Mouse (Mus musculus) cerebellum, postnatal 14 days (tissue): ENCODE results near the gene Rgs6.

ENCODE experiments used
- DNase-seq, 2 experiments: peaks; one replicate each; pipeline ENCODE4 v3.0.0; 2021; ENCODE audit warnings: mixed read lengths in 2 of 2

The Rgs6 gene

GRCm38 (mm10) chr12:83099920-83100319 is 511.8 kb downstream of the Rgs6 start:
- peak in 1 of 2 experiments; percentile 41 for DNase-seq

DNA sequence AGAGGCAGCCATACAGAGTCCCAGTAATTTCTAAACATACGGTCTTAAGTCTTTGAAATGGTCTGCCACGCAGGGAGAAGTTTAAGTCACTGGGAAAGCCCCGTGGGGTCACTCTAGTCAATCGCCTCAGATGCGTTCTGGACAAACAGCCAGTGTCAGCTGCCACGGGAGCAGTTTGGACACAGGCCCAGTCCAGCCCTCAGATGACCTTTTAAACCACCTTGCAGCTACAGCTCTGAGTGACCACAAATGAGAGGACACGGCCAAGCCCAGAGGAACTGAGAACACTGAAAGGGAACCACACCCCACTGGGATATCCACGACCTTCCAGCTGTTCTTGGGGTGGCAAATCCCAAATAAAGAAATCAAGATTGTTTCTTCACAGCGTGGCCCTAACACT is 512.3 kb downstream of the Rgs6 start:
- DNase-seq, result no peak

DNA sequence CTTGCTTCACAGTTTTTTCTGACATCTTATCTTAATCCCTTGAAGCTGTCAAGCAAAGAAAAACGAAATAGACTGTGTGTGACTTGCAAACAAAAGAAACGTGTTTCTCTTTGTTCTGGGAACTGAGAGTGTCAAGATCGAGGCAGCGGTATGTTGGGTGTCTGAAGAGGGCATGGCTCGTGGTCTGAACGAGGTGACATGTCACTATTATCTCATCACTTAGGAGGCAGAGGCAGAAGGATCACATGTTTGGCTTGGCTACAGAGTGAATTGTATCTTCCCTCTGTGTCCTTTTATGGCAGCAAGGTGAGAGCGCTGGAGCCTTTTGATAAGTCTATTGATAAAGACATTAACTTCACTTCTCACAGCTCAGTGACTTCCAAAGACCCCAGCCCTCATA is 512.8 kb downstream of the Rgs6 start:
- no peak for DNase-seq

DNA sequence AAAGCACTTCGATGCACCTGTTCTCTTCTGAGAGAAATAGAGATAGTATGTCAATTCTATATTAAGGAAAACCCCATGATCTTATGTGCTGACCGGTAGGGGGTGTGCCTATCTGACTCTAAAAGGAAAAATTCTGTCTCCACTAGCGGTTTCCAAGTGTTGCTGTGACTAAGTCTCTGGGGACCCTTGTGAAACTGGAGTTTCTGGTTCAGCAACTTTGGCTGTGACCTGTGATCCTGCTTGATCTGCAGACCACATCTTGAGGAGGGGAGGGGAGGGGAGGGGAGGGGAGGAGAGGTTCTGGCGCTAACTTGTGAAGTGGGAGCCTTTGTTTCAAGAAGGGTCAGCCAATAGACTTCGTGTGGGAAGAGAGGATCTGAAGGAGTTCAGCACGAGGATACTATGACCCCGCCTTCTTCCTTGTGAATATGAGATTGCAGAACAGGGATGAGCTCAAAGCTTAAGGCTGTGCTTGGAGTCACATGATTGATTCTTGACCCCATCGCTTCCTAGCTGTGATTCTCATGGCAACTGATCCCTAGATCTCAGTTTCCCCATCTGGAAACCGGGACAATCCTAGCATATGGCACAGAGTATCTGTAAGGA is 517.5 kb downstream of the Rgs6 start:
- no peak for DNase-seq

DNA sequence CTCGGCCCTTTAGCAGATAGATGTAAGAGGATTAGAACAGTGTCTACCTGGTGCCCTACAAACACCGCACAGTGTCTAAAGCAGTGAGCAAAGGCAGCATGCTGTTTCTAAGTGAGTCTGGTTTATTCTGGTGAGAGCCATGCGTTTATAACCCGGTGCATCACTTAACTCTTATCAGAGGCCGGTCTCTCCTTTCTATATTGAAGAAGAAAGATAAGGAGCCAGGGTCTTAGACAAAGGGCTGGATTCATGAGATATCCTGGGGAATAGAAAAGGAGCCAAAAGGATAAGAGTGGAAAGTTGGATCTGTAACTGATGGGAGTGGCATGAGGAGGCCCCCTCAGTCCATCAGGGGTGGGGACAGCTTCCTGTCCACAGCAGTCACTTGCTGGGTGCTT is 518.0 kb downstream of the Rgs6 start:
- DNase-seq, result no peak

GRCm38 (mm10) chr12:83109486-83109885 is 521.4 kb downstream of the Rgs6 start:
- DNase-seq, result no peak

GRCm38 (mm10) chr12:83109891-83110630 is 522.0 kb downstream of the Rgs6 start:
- peak; percentile 77 to 84 for DNase-seq

DNA sequence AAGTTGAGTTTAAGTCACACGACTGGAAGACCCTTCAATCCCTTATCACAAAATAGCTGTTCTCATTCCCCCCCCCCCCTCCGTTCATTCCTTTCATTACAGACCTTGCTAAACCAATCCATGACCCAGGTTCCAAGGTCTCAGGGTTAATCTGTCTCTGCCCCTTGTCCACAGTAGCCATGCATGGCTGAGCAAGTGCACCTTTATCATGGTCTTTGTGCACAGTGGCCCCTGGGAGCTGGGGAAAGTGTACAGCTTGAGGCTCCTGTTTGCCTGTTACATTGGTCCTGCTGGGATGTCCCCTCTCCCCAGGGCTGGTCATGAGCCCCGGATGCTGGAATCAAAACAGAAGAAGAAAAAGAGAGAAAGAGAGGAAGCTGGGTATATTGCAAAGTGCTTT is 522.6 kb downstream of the Rgs6 start:
- DNase-seq, result no peak

- DNase-seq, result peak; percentile 65 to 72
Observed at GRCm38 (mm10) chr12:83112283-83112682, 524.2 kb downstream of the Rgs6 start.

DNA sequence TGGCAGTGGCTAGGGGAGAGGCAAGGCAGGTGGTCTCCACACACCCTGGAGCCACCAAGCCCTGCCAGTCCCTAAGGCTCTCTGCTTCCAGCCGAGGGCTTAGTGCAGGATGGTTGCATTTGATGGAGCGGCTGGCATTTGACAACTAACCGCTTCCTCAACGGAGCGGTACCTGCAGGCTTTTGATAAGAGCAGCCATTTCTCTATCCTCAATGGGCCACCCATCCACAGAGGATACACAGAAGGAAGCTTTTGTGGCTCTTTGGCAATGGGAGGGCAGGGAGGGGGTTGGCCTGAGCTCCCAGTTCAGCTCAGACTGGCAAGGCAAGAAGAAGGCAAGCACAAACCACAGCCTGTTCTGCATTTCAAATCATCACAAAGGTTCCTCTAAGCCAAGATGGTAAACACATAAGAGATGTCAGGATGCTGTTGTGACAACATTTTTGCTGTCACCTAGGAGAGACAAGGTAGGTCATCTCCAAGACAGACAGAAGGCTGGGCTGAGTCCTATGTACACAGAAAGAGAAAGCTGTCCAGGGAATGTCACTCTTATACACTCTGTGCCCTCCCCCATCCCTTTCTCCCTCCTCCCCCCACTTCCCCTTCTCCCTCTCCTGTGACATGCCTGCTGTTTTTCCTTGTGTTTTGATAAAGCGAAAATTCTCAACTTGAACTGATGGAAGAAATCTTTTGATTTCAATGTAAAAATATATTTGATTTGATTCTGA is 525.0 kb downstream of the Rgs6 start:
- DNase-seq, result no peak

- DNase-seq, result peak; percentile 67 to 73
Observed at GRCm38 (mm10) chr12:83113971-83114370, 525.9 kb downstream of the Rgs6 start.

DNA sequence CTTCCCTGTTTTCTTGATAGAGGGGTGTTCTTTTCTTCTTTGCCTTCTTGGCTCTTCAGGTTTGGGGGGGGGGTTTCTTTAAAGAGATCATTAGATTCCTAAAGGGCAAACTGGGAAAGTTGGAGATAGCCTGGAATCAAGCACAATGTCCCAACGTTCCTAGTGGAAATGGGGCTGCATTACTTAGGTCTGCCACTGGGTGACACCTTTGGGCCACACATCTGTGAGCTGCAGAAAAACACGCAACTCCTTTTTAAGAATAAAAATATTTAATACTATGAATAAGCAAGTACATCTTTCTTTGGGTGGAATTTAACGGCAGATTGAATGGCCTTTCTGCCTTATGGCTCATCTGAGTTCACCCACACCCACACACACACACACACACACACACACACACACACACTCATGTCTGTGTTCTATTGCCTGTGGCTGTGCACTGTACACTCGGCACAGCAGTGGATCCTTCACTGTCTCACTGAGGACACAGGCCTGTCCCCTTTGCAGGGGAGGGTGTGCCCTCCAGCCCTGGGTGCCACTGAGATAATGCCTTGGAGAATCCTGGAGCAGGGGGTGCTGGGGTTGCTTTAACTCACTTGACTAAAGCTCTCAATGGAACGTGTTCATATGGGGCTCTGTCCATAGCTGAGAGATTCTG is 526.4 kb downstream of the Rgs6 start:
- peak; percentile 92 for DNase-seq

DNA sequence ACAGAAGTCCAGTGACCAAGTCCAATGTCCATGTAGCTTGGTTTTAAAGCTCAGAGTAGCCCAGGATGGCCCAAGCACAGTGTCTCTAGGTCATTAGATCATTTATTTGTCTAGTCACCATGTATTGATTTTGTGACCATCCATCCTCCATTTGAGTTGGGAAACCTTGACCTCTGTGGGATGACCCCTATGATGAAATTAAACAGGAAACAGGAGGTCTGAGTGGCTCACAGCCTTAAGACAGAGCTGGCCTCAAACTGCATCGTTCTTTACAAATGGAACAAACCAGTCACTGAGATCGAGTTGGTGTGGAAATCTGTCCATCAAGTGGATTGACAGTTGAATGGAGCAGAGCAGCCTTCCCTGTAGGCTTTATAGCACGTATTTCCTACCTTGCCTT is 536.0 kb downstream of the Rgs6 start:
- no peak for DNase-seq

- no peak for DNase-seq
Observed at GRCm38 (mm10) chr12:83125284-83125683, 537.2 kb downstream of the Rgs6 start.

DNA sequence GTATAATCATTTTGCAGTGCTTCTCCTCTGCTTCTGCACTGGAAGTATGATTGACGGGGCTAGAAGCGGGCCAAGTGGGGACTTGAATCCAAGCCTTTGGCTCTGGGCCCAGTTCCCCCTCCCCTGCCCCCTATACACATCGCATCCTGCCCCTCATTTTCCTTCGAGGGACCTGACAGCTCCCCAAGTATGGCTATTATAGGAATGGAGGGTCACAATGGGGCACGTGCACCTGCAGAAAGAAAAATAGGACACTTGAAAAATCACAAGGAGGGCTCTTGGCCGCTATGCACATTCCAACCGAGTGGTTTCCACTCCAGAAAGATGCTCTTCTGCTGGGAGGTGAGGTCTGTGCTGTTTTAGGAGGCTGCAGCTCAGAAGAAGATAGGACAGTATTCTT is 538.8 kb downstream of the Rgs6 start:
- DNase-seq, result no peak

GRCm38 (mm10) chr12:83127955-83128354 is 539.9 kb downstream of the Rgs6 start:
- DNase-seq, result no peak

DNA sequence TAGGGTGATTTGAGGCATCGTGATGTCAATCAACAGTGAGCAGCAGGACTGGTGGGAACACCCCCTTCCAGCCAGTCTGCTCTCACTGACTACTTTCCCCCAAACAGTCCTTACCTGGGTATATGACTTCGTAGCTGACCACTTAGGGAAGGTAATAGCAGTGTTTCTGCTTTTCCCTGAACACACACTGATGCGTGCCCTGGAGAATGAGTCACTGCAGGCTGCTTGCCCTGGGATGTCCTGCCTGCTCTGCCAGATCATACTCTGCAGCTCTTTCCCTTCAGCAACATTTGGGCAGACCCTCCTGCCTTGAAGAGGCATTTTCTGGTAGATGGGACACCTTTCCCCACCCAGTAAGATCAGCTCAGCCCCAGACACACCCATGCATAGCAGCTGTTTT is 540.5 kb downstream of the Rgs6 start:
- DNase-seq, result no peak

DNA sequence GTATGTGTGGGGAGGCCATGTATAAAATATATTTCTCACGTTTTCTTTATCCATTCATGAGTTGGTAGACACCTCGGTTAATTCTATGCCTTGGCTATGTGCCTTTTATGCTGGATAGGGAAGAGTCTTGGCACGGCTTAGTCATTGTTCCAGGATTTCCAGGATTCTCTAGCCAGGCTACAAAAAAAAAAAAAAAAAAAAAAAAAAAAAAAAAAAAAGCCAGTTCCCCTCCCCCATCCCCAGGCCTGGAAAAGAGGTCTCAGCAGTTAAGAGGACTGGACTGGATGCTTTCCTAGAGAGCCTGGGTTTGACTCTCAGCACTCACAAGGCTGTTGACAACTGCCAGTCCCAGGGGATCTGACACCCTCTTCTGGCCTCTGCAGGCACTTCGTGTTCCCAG is 543.3 kb downstream of the Rgs6 start:
- DNase-seq, result no peak

DNA sequence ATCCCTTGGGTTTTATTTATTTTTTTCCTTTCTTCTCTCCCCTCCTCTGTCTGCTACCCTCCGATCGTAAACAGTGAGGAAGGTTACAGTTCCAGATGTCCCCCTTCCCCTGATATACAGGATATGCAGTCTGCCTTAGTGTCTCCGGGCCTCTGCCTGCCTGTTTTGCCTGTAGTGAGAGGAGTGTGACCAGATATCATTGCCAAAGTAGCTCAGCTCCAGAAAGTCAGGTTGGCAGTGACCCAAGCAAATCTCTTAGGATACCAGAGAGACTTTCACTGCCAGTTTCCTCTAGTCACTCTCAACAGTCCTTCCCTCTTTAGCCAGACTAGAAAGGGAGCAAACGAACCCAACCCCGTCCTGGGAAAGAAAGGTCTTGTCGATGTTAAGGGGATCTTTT is 545.7 kb downstream of the Rgs6 start:
- peak; percentile 74 to 78 for DNase-seq

GRCm38 (mm10) chr12:83136031-83136430 is 547.9 kb downstream of the Rgs6 start:
- DNase-seq, result peak; percentile 71 to 78

GRCm38 (mm10) chr12:83136460-83136859 is 548.4 kb downstream of the Rgs6 start:
- DNase-seq, result no peak

GRCm38 (mm10) chr12:83137001-83137400 is 548.9 kb downstream of the Rgs6 start:
- no peak for DNase-seq

- no peak for DNase-seq
Observed at GRCm38 (mm10) chr12:83141164-83141563, 553.1 kb downstream of the Rgs6 start.
